Mouse (Mus musculus): ENCODE measurements at regions not wholly inside any gene's neighbourhood (a gene's known extent, or its start where the extent isn't known, plus 50 kb on each side); places are given as distances from the start of the nearest gene placed in this dataset.

GRCm38 (mm10) chr1:193554731-193555130 is 184.6 kb upstream of the Camk1g start:
- DNase-seq, result no peak

DNA sequence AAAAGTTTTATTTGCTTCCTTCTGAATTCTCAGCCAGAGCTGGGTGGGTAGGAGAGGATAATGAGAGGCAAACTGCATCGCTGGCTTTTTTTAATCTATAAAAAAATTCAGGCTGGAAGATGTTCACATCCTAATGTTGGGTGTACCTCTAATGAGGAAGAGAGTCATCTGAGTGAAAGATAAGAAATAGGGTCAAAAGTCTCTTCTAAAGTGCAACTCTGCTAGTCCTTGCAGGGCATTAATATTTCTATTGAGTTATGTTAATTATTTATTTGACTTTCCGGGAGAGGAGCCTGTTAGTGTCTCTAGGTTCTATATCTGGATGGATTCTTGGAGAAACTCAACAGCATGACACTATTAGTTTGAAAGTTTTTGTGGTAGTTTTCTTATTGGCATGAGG is 182.2 kb upstream of the Camk1g start:
- DNase-seq, result no peak

DNA sequence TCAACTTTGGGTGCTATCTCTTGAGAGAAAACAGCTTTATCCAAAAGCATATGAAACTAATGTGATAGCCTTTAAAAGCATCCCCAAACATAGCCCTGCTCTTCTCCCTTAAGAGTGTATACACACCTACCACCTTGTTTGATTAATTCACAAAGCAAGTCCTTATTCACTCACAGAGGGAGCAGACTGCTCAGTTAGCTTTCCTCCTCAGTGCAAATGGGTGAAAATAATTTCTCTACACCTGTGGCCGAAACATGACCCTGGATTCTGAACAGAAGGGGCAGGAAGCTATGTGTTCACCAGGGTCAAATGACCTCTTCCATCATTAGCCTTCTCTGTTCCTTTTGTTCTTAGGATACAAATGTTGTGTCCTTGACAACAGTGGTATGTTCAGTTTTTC is 181.2 kb upstream of the Camk1g start:
- DNase-seq, result no peak

GRCm38 (mm10) chr1:193550761-193551160 is 180.7 kb upstream of the Camk1g start:
- no peak for DNase-seq

DNA sequence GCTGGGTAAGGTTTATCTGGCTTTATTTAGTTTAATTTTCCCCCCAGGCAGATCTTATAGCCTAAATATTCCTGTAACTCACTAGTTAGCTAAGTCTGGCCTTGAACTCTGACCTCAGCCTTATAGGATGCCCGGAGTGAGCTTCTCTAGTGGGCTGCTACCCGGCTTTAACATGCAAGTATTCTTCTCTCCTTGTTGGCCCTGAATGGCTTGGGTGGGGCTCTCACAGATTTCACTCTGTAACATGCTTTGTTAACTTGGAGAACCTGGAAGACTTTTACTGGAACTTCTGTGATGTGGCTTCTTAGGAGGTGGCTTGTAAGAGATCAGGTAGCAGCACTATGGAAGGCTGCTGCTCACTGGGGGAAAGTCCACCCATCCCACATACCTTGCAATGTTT is 177.3 kb upstream of the Camk1g start:
- DNase-seq, result no peak

DNA sequence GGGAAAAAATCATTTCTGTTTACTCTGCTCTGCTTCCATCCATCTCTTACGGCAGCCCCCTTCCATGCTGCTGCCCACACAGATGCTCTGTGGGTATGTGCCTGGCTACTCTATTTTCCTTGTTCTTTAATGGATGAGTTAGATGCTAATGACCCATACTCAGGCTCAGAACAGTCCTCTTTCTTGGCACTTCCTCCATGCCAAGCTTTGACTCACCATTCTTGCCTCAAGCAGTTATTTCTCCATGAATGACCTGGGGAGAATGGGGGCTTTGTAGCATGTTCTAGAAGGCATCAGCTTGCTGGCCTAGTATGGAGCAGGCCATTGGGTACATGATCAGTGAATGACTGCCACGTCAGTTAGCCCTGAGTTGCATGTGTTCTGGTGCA is 175.9 kb upstream of the Camk1g start:
- DNase-seq, result no peak

- no peak for DNase-seq
Measured at GRCm38 (mm10) chr1:193545406-193546043, 175.4 kb upstream of the Camk1g start.

DNA sequence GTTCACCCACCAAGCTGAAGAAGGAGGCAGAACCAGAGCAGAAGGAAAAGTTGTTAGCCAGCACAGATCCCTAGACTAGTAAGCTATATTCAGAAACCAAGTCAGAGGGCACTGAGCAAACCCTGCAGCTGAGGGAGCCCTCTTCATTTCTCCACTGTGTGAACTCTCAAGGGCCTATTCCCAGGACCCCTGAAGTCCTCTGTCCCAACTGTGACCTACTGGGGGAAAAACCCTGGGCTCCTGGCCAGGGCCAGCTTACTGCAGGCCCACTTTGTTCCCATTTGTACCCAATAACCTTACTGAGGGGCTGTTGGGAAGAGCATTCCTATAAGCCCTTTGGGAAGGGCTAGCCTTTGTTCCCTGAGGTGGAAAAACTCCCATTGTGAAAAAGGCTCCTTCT is 174.7 kb upstream of the Camk1g start:
- DNase-seq, result no peak

GRCm38 (mm10) chr1:193543834-193544233 is 173.7 kb upstream of the Camk1g start:
- DNase-seq, result no peak

DNA sequence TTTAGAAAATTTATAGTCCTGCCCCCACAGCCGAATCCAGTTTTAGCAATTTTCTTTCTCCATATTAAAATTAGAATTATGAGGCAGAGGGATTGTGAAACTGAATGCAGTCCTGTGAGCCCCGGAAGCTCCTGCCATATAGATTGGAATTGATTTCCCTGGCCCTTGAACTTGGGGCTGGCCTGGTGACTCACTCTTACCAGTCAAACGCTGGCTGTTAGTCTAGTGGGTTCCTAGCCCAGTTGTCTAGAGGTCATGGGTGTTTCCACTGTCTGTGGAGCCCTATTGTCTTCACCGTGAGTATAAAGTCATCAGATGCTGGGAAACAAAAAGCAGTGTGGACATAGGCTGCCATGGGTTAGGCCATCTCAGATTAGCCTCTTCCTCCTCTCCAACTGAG is 173.2 kb upstream of the Camk1g start:
- no peak for DNase-seq

- DNase-seq, result peak; percentile 58
Measured at GRCm38 (mm10) chr1:193541934-193542580, 172.0 kb upstream of the Camk1g start.

DNA sequence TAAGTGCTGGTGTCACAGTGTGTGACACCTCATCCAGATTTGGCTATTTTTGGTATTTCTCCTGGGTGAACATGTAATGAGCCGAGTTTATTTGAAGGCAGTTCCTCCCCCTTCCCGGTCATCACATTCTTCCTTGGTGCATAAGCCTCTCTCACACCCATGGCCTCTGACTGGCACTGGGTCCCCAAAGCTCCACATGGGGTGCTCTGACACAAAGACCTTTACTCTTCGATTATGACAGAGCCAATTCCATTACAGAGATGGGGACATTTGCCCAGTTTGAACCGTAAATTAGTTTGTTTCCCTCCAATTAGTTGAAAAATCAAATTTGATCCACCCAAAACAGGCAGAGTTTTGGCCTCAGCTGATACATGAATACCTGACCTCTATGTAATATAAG is 171.2 kb upstream of the Camk1g start:
- DNase-seq, result no peak

DNA sequence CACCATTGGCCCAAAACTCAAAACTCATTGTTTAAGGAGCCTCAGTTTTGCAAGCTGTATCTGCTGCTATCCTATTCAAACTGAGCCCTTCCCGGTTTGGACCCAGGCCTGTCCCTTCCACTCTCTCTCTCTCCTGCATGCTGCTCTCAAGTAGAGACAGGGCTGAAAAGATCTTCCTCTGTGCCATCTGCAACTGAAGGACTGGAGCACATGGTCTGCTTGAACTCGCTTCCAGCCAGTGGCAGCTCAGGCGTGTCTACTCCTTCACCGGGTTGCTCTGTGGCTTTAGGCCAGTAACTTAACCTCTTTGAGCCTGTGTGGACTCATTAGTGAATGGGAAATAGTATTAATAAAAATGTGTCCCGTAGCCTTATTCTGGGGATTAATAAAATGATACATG is 170.4 kb upstream of the Camk1g start:
- DNase-seq, result no peak

GRCm38 (mm10) chr1:193539261-193539660 is 169.2 kb upstream of the Camk1g start:
- DNase-seq, result no peak

GRCm38 (mm10) chr1:193538425-193538824 is 168.3 kb upstream of the Camk1g start:
- no peak for DNase-seq

GRCm38 (mm10) chr1:193537616-193538015 is 167.5 kb upstream of the Camk1g start:
- DNase-seq, result no peak

DNA sequence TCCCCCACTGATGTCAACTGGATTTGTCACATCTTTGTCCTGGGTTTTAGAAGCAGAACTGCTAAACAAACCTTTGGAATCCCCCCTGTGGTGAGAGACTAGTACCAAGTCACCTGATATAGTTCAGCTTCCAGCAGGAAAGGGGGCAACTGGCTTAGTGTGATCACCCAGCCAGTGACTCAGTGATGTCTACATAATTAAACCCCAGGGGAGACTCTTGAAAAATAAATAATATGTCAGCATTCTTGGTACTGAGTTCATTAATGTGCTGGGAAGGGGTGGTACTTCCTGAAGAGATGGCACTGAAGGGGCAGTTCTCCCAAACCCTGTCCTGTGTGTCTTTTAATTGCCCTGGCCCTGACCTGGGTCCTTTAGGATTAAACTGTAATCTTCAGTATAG is 166.5 kb upstream of the Camk1g start:
- no peak for DNase-seq

DNA sequence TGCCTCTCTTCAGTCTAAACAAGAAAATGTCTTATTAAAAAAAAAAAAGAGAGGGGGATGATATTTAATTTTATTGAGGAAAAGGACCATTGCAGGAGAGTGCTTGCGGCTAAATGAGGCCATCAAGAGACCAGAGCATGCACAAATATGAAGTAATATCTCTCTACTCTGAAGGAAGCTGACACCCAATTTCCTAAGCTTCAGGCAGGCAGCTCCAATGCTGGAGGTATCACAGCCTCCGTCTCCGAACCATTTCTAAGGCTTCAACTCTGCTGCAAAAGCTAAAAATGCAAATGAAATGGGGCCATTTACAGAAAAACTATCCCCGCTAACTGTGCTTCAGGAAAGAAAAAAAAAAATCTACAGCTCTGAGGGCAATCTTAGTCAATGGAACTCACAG is 164.4 kb upstream of the Camk1g start:
- DNase-seq, result no peak

DNA sequence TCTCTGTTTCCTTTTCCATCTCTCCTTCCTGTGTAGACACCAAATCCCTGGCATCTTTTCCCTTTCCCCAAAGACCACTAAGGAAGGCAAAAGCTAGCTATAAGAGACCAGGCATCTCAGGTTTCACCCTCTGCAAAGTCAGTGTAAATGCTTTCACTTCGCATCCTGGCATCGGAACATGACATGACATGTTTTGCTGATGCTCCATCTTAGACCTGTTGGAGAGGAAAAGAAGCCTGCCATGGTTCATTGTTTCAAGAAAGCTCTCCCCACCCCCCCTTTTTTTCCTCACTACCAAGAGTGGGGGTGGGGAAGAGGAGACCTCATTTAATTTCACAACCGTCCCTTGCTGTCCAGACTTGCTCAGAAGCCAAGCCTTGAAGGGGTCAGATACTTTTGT is 156.4 kb upstream of the Camk1g start:
- DNase-seq, result peak; percentile 44

- DNase-seq, result no peak
Measured at GRCm38 (mm10) chr1:193522007-193522406, 151.9 kb upstream of the Camk1g start.

DNA sequence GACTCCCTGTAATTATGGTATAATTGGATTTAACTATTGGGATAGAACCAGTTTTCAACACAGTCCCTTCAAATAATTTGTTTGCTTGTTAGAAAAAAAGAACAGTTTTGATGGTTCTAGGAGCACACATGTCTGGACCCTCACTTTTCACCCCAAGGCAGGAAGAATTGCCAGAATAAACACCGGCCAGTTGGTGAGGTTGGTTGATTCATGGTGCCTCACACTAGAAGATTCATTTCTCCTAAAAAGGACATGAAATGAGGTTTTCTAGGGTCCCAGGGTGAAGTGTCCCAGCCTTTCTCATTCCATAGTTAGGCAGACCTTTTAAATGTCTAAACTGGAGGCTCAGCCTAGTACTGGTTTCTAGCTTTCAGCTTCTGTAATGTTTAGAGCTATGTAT is 148.7 kb upstream of the Camk1g start:
- DNase-seq, result no peak

DNA sequence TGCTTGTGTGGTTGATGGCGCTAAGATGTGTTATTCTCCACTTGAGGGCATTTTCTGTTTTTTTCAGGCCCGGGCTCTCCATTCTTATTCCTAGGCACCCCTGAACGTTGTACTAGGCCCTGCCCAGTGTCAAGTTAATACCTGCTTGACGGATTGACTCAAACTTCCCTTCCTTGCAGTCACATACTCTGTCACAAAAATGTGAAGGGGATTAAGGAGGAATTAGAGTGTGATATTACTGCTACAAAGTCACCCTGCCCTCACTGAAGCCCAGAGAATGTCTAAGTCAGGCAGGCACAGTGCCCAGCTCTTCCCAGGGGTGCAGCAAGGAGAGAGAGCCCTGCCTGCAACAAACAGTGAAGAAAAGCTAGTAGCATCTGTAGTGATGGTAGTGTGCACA is 147.9 kb upstream of the Camk1g start:
- no peak for DNase-seq

GRCm38 (mm10) chr1:193517293-193517692 is 147.2 kb upstream of the Camk1g start:
- no peak for DNase-seq

- DNase-seq, result no peak
Measured at GRCm38 (mm10) chr1:193516395-193516794, 146.3 kb upstream of the Camk1g start.

Data from embryo, embryonic 11 days (tissue).